Mouse (Mus musculus) cortical plate, adult 2 months (tissue): ENCODE results near the gene Tifab.

Experiments used
- CTCF ChIP-seq: fragments of 200-500 bp; IDR thresholded peaks from 2 replicates; pipeline ENCODE4 v1.5.1; 2011; ENCODE audit warnings: mild to moderate bottlenecking, control low read depth, low read length; ENCODE audit not compliant: insufficient read depth; ENCODE audit errors: extremely low read depth
- POLR2A ChIP-seq: fragments of 200-500 bp; IDR thresholded peaks from 2 replicates; pipeline ENCODE4 v1.6.1; 2011; ENCODE audit warnings: mild to moderate bottlenecking, low read length, control low read depth; ENCODE audit not compliant: insufficient read depth; ENCODE audit errors: extremely low read depth

- no peak for TF ChIP-seq CTCF
- no peak for TF ChIP-seq POLR2A
Measured at GRCm38 (mm10) chr13:56214633-56215032, 35.9 kb upstream of the Tifab start.
